Mouse (Mus musculus): ENCODE results near the gene AU015836. TPM values are rescaled to one million over a fixed set of nuclear protein-coding genes. Genes with fewer than 3 reads are reported as not detected.
A peak's percentile ranks its signal among the peaks of the same experiment; 100 is the strongest.
"Not testable (repeated sequence)": the region's sequence is repeated elsewhere in the genome, so short reads cannot be mapped to it uniquely, and the experiment has no call there.

The AU015836 gene
- polyA plus RNA-seq, 1 experiment from 2014 or later = 0.26 TPM

- WGBS = 95% methylated on average over 2 of the region's 3 CpGs
- not testable (repeated sequence) for H3K4me1 ChIP-seq (ENCODE audit: control insufficient read depth, insufficient read depth, low read length)
- peaks cover 17% of the 10 kb centered on the region for H3K27me3 ChIP-seq (replicated peaks; ENCODE audit: control insufficient read depth, insufficient read depth, low read length)
These were observed 16.6 kb downstream of the AU015836 start for GRCm38 (mm10) chrX:93985096-93985495.

GRCm38 (mm10) chrX:94006991-94007390, 38.5 kb downstream of the AU015836 start:
- ATAC-seq (ENCODE audit: low read depth) = no peak
- H3K27ac ChIP-seq (replicated peaks; ENCODE audit: low read depth, low read length) = no peak overlapping the region
- no peak for DNase-seq (ENCODE audit: low spot score)
- H3K4me3 ChIP-seq (ENCODE audit: low read depth, low read length) = no peak overlapping the region
- 72% methylated on average over 3 of the region's 3 CpGs for WGBS
- H3K9me3 ChIP-seq (ENCODE audit: control insufficient read depth, low read length) = no peaks in the 10 kb centered on the region
- no peak overlapping the region for H3K9ac ChIP-seq (ENCODE audit: low read depth, low read length)
- H3K36me3 ChIP-seq (ENCODE audit: control insufficient read depth, insufficient read depth, low read length) = no peaks in the 10 kb centered on the region
- peaks cover 17% of the 10 kb centered on the region; the same call in 1 of the 2 replicates for H3K27me3 ChIP-seq (replicated peaks; ENCODE audit: control insufficient read depth, insufficient read depth, low read length)
- no peak overlapping the region for H3K4me2 ChIP-seq (ENCODE audit: low read depth, low read length)
- no peaks in the 10 kb centered on the region for H3K4me1 ChIP-seq (ENCODE audit: control insufficient read depth, insufficient read depth, low read length)

More at GRCm38 (mm10) chrX:93985096-93985495, 16.6 kb downstream of the AU015836 start:
- not testable (repeated sequence) for H3K9me3 ChIP-seq (ENCODE audit: control insufficient read depth, low read length); H3K27ac ChIP-seq (replicated peaks; ENCODE audit: low read depth, low read length); ATAC-seq (ENCODE audit: low read depth); H3K4me3 ChIP-seq (ENCODE audit: low read depth, low read length); H3K36me3 ChIP-seq (ENCODE audit: control insufficient read depth, insufficient read depth, low read length); DNase-seq (ENCODE audit: low spot score); H3K9ac ChIP-seq (ENCODE audit: low read depth, low read length); H3K4me2 ChIP-seq (ENCODE audit: low read depth, low read length)

GRCm38 (mm10) chrX:94009442-94009841, 41.0 kb downstream of the AU015836 start:
- H3K9ac ChIP-seq (ENCODE audit: low read depth, low read length) = no peak overlapping the region
- H3K36me3 ChIP-seq (ENCODE audit: control insufficient read depth, insufficient read depth, low read length) = no peaks in the 10 kb centered on the region
- H3K4me1 ChIP-seq (ENCODE audit: control insufficient read depth, insufficient read depth, low read length) = 0 out of 2 replicates have a peak, but pooled peaks cover 2% of the 10 kb centered on the region
- no peak overlapping the region for H3K4me2 ChIP-seq (ENCODE audit: low read depth, low read length)
- no peak overlapping the region for H3K4me3 ChIP-seq (ENCODE audit: low read depth, low read length)
- 69% methylated on average over 3 of the region's 3 CpGs for WGBS
- ATAC-seq (ENCODE audit: low read depth) (no peak), DNase-seq (ENCODE audit: low spot score) (no peak)
- no peak overlapping the region for H3K27ac ChIP-seq (replicated peaks; ENCODE audit: low read depth, low read length)
- peaks cover 7% of the 10 kb centered on the region; the same call in 1 of the 2 replicates for H3K27me3 ChIP-seq (replicated peaks; ENCODE audit: control insufficient read depth, insufficient read depth, low read length)
- H3K9me3 ChIP-seq (ENCODE audit: control insufficient read depth, low read length) = no peaks in the 10 kb centered on the region

GRCm38 (mm10) chrX:94011656-94012173, 43.3 kb downstream of the AU015836 start:
- Histone ChIP-seq H3K9ac (ENCODE audit: low read depth, low read length) (no peak overlapping the region), H3K4me1 (ENCODE audit: control insufficient read depth, insufficient read depth, low read length) (0 out of 2 replicates have a peak, but pooled peaks cover 2% of the 10 kb centered on the region), H3K36me3 (ENCODE audit: control insufficient read depth, insufficient read depth, low read length) (no peaks in the 10 kb centered on the region), H3K4me2 (ENCODE audit: low read depth, low read length) (no peak overlapping the region), H3K9me3 (ENCODE audit: control insufficient read depth, low read length) (no peaks in the 10 kb centered on the region), H3K4me3 (ENCODE audit: low read depth, low read length) (no peak overlapping the region), H3K27me3 (replicated peaks; ENCODE audit: control insufficient read depth, insufficient read depth, low read length) (peaks cover 16% of the 10 kb centered on the region), H3K27ac (replicated peaks; ENCODE audit: low read depth, low read length) (peak overlapping the region; percentile 72)
- WGBS = 72% methylated on average over 7 of the region's 7 CpGs
- peak; percentile 71 for DNase-seq (ENCODE audit: low spot score)
- peak; percentile 68; the same call in 1 of the 2 replicates for ATAC-seq (ENCODE audit: low read depth)

GRCm38 (mm10) chrX:94012479-94013167, 44.2 kb downstream of the AU015836 start:
- H3K9ac ChIP-seq (ENCODE audit: low read depth, low read length) = no peak overlapping the region
- DNase-seq (ENCODE audit: low spot score) (peak; percentile 78), ATAC-seq (ENCODE audit: low read depth) (peak; percentile 75)
- 0 out of 2 replicates have a peak, but pooled peaks cover 2% of the 10 kb centered on the region for H3K4me1 ChIP-seq (ENCODE audit: control insufficient read depth, insufficient read depth, low read length)
- H3K27me3 ChIP-seq (replicated peaks; ENCODE audit: control insufficient read depth, insufficient read depth, low read length) = peaks cover 13% of the 10 kb centered on the region
- 33% methylated on average over 12 of the region's 12 CpGs for WGBS
- 0 out of 2 replicates have a peak overlapping the region, but pooled peaks have one; percentile 5 for H3K4me2 ChIP-seq (ENCODE audit: low read depth, low read length)
- H3K27ac ChIP-seq (replicated peaks; ENCODE audit: low read depth, low read length) = peak overlapping the region; percentile 72
- H3K9me3 ChIP-seq (ENCODE audit: control insufficient read depth, low read length) = no peaks in the 10 kb centered on the region
- H3K36me3 ChIP-seq (ENCODE audit: control insufficient read depth, insufficient read depth, low read length) = no peaks in the 10 kb centered on the region
- no peak overlapping the region for H3K4me3 ChIP-seq (ENCODE audit: low read depth, low read length)

GRCm38 (mm10) chrX:94016891-94017290, 48.4 kb downstream of the AU015836 start:
- 0 out of 2 replicates have a peak, but pooled peaks cover 2% of the 10 kb centered on the region for H3K4me1 ChIP-seq (ENCODE audit: control insufficient read depth, insufficient read depth, low read length)
- H3K27ac ChIP-seq (replicated peaks; ENCODE audit: low read depth, low read length) = no peak overlapping the region
- no peak overlapping the region for H3K9ac ChIP-seq (ENCODE audit: low read depth, low read length)
- H3K9me3 ChIP-seq (ENCODE audit: control insufficient read depth, low read length) = no peaks in the 10 kb centered on the region
- peaks cover 11% of the 10 kb centered on the region for H3K27me3 ChIP-seq (replicated peaks; ENCODE audit: control insufficient read depth, insufficient read depth, low read length)
- H3K4me3 ChIP-seq (ENCODE audit: low read depth, low read length) = no peak overlapping the region
- H3K4me2 ChIP-seq (ENCODE audit: low read depth, low read length) = no peak overlapping the region
- 57% methylated on average over 1 of the region's 1 CpGs for WGBS
- ATAC-seq (ENCODE audit: low read depth) = no peak
- DNase-seq (ENCODE audit: low spot score) = no peak
- no peaks in the 10 kb centered on the region for H3K36me3 ChIP-seq (ENCODE audit: control insufficient read depth, insufficient read depth, low read length)

- H3K9me3 ChIP-seq (ENCODE audit: control insufficient read depth, low read length) = no peaks in the 10 kb centered on the region
- H3K27ac ChIP-seq (replicated peaks; ENCODE audit: low read depth, low read length) = no peak overlapping the region
- WGBS = 61% methylated on average over 5 of the region's 5 CpGs
- H3K9ac ChIP-seq (ENCODE audit: low read depth, low read length) = no peak overlapping the region
- ATAC-seq (ENCODE audit: low read depth) = no peak
- H3K27me3 ChIP-seq (replicated peaks; ENCODE audit: control insufficient read depth, insufficient read depth, low read length) = peaks cover 19% of the 10 kb centered on the region; the same call in 1 of the 2 replicates
- no peak overlapping the region for H3K4me2 ChIP-seq (ENCODE audit: low read depth, low read length)
- no peak overlapping the region for H3K4me3 ChIP-seq (ENCODE audit: low read depth, low read length)
- H3K36me3 ChIP-seq (ENCODE audit: control insufficient read depth, insufficient read depth, low read length) = no peaks in the 10 kb centered on the region
- DNase-seq (ENCODE audit: low spot score) = no peak
- no peaks in the 10 kb centered on the region for H3K4me1 ChIP-seq (ENCODE audit: control insufficient read depth, insufficient read depth, low read length)
These were observed 53.9 kb downstream of the AU015836 start for GRCm38 (mm10) chrX:94022264-94022874.
